20 mouse cellular contexts compared by ENCODE assay signal in the genomic region with DNA sequence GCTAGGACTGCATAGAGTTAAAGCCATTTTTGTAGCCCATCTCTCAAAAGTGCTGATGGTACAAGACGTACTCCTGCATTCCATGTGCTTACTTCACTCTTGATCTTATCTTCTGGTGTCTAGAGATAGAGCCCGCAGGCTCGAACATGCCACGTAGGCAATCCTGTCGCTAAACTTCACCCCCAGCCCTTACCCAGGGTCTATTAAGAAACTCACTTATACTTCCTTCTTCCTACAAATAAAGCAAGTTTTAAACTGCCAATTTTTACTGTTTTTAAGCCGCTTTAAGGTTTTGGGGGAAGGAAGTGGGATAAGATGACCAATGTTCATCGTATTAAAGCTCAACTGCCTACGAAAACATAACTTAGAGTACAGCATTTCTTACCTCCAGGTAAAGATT.
"Had no signal": no experiment of that assay in that cellular context is flagged by ENCODE, and none has a peak within 500 bp of the region (broad histone marks: within the 10 kb centered on the region; RNA-seq: fewer than 3 reads in every experiment).

No protein-coding gene starts in this region.

- H3K4me1 ChIP-seq: lung, embryonic 15.5 days; midbrain, embryonic 15.5 days; neural tube, embryonic 13.5 days; neural tube, embryonic 15.5 days had no signal

- ATAC-seq: liver, postnatal 0 days; lung, postnatal 0 days; midbrain, embryonic 13.5 days; midbrain, embryonic 15.5 days had no signal

- DNase-seq: liver, postnatal 0 days; lung, adult 2 months; lung, postnatal 4 days; retina, postnatal 1 day; right cerebral cortex, adult 18-20 months; right cerebral cortex, postnatal 25 days; right cerebral cortex, postnatal 4 days; spleen, adult 18-20 months; thymus, adult 18-20 months; thymus, postnatal 14 days; thymus, postnatal 36 days had no signal

- H3K4me3 ChIP-seq: liver, embryonic 15.5 days; lung, embryonic 15.5 days; megakaryocyte, embryonic 14.5 days; midbrain, embryonic 13.5 days; midbrain, embryonic 15.5 days; myocyte; neural tube, embryonic 13.5 days; neural tube, embryonic 15.5 days had no signal

- H3K36me3 ChIP-seq: liver, embryonic 15.5 days; lung, embryonic 15.5 days; midbrain, embryonic 13.5 days; midbrain, embryonic 15.5 days; neural tube, embryonic 13.5 days; neural tube, embryonic 15.5 days had no signal

- H3K27me3 ChIP-seq: liver, embryonic 15.5 days; lung, embryonic 15.5 days; midbrain, embryonic 13.5 days; midbrain, embryonic 15.5 days; neural tube, embryonic 13.5 days; neural tube, embryonic 15.5 days had no signal

- H3K27ac ChIP-seq: liver, embryonic 15.5 days; lung, embryonic 15.5 days; midbrain, embryonic 13.5 days; midbrain, embryonic 15.5 days; neural tube, embryonic 13.5 days; neural tube, embryonic 15.5 days had no signal

- H3K9me3 ChIP-seq: liver, embryonic 15.5 days; lung, embryonic 15.5 days; megakaryocyte, embryonic 14.5 days; midbrain, embryonic 13.5 days; midbrain, embryonic 15.5 days; neural tube, embryonic 13.5 days; neural tube, embryonic 15.5 days had no signal
